Mouse (Mus musculus) c-Kit-negative CD71-positive TER-119-positive erythroid progenitor cells, embryonic 14.5 days (primary cell): ENCODE results near the gene 2810408A11Rik.

ENCODE experiments used
- DNase-seq: peaks from one replicate; pipeline ENCODE4 v3.0.0-alpha.2; 2013; ENCODE audit warnings: low read depth, low spot score

The 2810408A11Rik gene

GRCm38 (mm10) chr11:69912716-69913530, 12.1 kb upstream of the 2810408A11Rik start:
- DNase-seq, result no peak

GRCm38 (mm10) chr11:69911701-69912100, 10.9 kb upstream of the 2810408A11Rik start:
- no peak for DNase-seq

- no peak for DNase-seq
These were observed 10.2 kb upstream of the 2810408A11Rik start for GRCm38 (mm10) chr11:69910781-69911560.

DNA sequence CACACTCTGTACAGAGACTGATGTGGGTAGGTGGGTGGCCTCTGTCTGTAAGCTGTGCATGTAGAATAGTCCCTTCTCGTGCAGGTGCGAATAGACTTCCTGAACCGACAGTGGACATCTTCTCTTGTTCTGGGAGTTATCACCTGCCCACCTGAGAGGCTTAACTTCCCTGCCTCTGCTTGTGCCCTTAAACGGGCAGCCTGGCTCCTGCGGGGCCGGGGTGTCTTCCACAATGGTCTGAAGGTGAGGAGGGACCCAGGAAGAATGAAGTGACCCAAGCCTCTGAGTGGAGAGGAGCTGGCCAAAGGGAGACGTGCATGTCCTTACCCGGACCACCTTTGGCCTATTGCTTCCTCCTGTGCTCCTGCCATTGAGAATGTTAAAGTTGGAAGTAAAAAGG, 9.4 kb upstream of the 2810408A11Rik start:
- DNase-seq, result no peak

- DNase-seq, result no peak
These were observed 8.4 kb upstream of the 2810408A11Rik start for GRCm38 (mm10) chr11:69909174-69909573.

DNA sequence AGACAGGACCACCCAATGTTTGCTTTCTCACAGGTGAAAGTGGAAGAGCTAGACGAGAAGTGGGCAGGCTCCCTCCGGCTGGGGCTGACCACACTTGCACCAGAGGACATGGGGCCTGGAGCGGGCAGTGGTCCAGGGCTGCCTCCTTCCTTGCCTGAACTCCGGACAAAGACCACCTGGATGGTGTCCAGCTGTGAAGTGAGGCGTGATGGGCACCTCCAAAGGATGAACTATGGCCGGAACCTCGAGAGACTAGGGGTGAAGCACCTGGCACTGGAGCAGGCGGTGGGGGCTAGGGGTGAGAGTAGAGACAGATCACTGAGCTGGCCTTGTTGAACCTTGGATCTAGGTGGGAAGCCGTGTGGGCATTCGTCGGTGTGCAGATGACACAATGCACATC, 7.9 kb upstream of the 2810408A11Rik start:
- DNase-seq, result no peak

GRCm38 (mm10) chr11:69904311-69904710, 3.5 kb upstream of the 2810408A11Rik start:
- no peak for DNase-seq

GRCm38 (mm10) chr11:69902972-69903371, 2.2 kb upstream of the 2810408A11Rik start:
- no peak for DNase-seq

DNA sequence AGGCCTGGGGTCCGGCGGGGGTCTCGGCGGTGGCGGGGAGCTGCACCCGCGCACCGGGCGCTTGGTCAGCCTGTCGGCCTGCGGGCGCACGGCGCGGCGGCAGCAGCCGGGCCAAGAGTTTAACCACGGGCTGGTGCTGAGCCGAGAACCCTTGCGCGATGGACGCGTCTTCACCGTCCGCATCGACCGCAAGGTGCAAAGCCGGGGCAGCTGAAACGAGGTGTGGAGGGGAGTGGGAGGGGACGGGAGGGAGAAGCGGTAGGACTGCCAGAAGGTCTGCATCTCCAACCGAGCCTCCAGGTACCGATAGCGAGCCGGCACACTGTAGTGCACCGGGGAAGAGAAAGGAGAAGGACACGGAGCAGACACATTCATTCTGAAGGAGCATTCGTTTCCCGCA, 1.2 kb upstream of the 2810408A11Rik start:
- no peak for DNase-seq

GRCm38 (mm10) chr11:69901406-69901846, 639 bp upstream of the 2810408A11Rik start:
- DNase-seq, result peak; percentile 81

GRCm38 (mm10) chr11:69899870-69900269, 917 bp downstream of the 2810408A11Rik start:
- no peak for DNase-seq

DNA sequence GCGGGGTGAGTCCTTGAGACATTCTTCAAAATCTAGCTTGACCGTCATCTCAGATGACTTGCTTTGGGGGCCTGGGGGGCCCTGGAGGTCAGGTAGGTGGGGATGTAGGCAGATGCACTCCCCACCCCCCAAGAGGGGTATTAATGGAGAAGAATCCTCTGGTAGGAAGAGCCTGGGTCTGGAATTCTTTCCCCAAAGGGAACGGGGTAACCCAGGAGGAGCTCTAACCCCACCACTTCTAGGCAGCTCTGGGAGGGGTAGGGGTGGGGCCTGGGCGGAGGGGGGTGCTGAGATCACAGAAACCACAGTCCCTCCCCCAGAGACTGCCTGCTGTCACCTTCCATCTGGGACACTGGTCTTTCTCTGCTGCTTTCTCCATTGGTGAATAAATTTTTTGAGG, 5.5 kb downstream of the 2810408A11Rik start, which contains the start of gene Acap1:
TSS of gene Acap1 (minus strand) at position 249 of the 400 bp plus-strand sequence.
- DNase-seq, result no peak

- no peak for DNase-seq
These were observed 6.1 kb downstream of the 2810408A11Rik start for GRCm38 (mm10) chr11:69894671-69895070.

DNA sequence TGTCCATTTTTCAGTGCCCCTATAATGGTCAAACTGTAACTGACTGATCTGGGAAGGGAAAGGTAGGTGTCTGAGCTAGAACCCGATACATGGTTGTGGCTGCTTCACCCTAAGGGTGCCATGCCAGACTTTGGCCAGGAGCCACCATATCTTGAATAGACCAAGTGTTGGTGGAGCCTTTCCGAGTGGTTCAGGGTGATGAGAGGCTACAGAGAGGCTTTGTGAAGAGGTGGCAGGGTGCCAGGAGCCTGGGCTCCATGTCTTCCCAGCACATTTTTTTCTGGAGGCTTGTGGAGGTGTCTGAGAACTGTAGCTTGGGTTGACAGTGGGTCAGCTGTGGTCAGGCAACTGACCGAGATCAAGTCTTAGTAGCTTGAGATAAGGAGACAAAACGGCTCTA, 9.3 kb downstream of the 2810408A11Rik start:
- DNase-seq, result no peak

- no peak for DNase-seq
These were observed 13.7 kb downstream of the 2810408A11Rik start for GRCm38 (mm10) chr11:69886907-69887635.

GRCm38 (mm10) chr11:69884663-69885062, 16.1 kb downstream of the 2810408A11Rik start:
- no peak for DNase-seq

DNA sequence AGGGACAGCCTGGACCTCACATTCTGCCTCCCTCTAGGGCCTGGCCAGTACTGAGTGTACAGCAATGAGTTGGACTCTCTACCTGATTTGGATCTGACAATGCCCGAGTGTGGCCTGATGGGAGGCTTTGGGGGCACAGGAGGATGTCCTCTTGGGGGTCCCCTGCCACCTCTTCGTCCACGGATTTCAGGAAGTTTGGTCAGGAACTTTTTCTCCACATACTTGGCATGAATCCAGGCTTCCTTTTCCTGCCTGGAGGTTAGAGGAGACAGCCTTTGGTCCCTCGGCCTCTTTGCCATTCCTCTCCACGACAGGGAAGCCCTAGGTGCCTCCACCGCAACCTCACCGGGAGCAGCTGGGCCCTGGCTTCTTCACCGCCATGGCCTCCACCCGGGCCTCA, 16.5 kb downstream of the 2810408A11Rik start:
- DNase-seq, result no peak

DNA sequence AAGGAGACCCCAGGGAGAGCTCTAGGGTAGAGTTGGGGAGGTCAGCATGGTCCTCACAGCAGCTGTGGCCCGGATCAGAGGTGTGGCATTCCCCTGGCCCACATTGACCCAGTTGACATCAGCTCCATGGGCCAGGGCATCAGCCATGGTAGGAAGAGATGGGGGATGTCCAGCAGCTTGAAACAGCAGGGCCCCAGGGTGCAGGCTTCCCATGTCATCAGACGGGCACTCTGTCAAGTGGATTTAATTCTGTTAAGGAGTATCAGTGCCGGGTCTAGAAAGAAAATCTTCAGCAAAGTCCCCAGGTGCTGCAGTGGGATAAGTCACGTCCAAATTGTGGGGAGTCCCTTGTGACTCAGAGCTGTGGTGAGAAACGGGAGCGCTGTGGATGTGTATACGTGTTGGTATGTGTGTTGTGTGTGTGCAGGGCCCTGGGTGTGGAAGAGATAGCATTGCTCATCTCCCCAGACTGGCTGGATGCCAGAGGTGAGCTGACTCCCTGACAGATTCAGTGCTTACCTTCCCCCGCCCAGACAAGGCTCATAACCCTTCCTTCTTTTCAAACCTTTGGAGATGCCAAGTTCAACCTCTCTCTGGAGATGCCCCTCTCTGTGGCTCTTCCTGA, 17.1 kb downstream of the 2810408A11Rik start:
- no peak for DNase-seq

- DNase-seq, result no peak
These were observed 17.7 kb downstream of the 2810408A11Rik start for GRCm38 (mm10) chr11:69883066-69883465.

DNA sequence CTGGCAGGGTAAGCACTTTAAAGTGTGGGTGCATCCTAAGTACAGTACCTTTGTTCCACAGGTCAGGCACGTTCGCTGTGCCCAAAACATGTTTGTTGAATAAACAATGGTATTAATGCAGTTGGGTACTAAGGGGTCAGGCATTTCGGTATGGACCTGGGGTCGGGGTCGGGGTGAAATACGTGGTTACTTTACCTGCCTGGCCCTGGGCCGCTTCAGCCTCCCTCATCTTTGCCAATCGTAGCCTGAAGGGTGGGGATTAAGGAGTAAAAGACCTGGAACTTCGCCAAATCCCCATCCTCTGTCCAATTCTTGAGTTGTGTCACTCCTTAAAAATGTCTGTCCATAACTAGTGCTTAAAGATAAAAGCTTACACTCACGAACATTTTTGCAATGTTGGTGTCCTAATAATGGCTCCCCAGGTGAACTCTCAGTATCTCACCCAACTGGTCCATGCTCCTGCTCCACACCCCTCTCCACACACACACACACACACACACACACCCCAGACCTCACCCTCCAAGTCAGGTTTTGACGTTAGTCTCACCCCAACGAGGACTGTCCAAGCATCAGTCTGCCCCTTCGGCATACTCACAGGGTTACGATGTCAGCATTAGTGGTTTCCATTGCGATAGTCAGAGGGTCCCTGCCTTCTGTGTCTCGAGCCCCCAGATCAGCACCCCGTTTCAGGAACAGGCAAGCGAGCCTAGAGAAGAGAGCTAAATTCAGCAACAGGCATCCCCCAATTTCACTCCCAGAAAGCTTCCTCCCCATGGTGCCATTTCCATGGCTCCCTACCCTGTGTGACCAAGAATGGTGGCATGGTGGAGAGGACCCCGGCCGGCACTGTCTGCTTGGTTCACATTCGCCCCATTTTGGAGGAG, 18.8 kb downstream of the 2810408A11Rik start:
- no peak for DNase-seq
